Mouse (Mus musculus) ovary, adult 18-20 months (tissue): ENCODE data around the gene Olfr314.
"Not testable (repeated sequence)": the region's sequence is repeated elsewhere in the genome, so short reads cannot be mapped to it uniquely, and the experiment has no call there.

Experiments
- DNase-seq: peaks from one replicate; pipeline ENCODE4 v3.0.0; 2022; ENCODE audit warnings: low spot score, mixed read lengths

Gene Olfr314

DNA sequence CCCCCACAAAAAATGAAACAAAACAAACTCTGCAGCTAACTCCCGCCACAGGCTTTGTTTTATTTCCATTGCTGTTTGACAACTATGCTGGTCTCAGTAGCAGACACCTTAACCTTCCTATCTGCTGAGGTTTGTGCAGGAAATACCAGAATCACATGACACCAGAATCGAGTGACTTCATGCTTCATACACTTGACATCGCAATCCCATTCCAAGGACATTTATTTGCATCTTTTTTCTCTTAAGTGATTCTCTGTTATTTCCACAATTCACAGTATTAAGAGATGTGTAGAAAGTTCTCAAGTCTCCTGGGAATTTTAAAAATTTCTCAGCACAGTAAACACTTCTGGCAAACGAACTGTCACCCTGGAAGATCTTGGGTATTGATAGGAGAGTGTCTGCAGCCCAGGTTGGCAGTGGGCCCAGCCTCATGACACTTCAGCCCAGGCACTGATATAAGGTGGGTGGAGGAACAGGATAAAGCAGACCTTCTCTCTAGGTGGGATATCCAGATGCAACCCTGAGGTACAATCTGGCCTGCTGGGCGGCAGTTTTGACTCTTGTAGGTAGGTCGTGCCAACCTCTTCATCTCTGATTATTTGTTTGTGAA is at the start of gene Olfr314:
Olfr314 (plus strand) TSS at position 473 of the 610 bp plus-strand sequence.
- no peak for DNase-seq

DNA sequence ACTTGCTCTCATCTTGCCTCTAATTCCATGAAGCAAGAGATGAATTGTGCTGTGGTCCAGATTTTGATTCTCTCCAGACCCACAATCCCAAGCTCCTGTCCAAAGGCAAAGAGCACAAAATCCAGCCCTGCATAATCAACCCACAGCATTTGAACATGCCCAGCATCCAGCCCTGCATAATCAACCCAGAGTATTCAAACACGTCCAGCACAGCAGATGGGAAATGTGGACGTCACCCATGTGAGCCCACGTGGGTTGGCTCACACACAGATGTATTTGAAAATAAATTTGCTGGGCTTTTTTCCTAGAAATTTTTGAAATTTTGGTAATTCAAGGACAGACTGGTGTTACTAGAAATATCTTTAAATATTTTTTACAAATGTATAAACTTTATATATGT is 49.4 kb upstream of the Olfr314 start:
- DNase-seq, result no peak

DNA sequence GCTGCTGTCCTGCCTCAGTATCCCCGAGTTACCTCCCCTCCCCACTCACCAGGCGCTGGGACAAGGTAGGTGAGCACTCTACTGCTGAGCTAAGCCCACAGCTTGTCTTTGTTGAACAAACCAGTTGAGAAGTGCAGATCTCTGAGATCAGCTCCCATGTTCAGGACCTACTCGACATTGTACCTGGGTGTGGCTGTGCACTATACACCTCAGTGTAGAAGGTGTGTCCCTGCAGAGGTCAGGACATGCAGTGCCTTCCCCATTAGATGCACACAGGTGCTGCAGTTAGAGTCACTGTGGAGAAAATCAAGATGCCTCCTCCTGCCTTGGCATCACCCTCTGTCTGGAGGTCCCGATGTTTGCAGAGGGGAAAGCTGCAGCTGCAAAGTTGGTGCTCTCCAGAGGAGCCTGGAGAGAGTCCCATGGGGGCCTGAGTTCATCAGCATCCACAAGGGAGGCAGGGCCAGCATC is 43.9 kb upstream of the Olfr314 start, which contains the start of gene Olfr317:
Olfr317 (minus strand) TSS at position 421 of the 471 bp plus-strand sequence.
- no peak for DNase-seq

DNA sequence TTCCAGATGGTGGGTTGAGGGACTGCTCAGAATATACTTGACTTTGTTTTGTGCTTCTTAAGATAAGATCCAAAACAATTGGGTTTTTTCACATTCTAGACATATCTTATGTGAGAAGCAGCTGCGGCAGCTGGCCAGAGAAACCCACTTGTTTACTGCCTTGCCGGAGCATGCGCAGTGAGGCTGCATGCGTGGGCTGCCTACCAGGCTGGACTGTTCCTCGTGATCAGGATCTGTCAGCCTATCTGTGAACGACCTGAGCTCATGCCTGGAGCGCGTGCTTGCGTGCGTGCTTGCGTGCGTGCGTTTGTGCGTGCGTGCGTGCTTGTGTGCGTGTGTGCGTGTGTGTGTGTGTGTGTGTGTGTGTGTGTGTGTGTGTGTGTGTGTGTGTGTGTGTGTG is 31.7 kb upstream of the Olfr314 start:
- DNase-seq, result peak; percentile 26

DNA sequence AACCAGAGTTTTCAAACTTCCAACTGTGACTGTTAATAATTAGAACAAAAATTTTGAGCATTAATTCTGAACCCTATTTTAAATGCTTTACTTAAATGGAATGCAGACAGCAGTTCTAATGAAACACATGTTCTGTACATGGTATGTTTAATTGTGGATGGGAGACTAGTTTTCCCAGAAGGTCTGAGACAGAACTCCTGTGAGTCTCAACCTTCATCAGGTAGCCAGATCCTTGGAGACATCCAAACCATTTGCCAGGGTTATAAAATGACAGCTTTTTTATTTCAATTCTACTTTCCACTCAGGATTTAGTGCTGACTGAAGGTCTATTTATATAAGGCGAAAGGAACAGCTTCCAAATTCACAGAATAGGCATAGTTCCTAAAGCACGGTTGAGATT is 30.3 kb upstream of the Olfr314 start, which contains the start of gene Olfr316:
Olfr316 (plus strand) TSS at position 301 of the 400 bp plus-strand sequence.
- DNase-seq, result no peak

DNA sequence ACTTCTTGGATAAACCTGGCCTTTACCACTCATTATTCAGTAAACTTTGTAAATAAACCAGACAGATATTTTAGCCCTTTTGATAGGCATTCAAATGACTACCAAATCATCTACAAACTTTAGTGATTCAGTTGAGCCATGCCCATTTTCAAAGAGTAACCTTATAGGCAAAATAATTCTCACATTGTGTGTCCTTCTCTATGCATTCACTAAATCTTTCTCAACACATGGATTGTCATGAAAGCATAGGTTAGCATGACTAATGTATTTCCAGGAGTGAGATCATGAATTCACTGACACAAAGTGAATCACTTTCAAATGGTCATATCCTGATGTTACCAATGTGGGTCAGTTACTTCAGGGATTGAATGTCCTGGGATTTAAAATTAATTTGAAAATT is 9.9 kb upstream of the Olfr314 start, which contains the start of gene Olfr315:
Olfr315 (plus strand) TSS at position 301 of the 400 bp plus-strand sequence.
- DNase-seq, result no peak

DNA sequence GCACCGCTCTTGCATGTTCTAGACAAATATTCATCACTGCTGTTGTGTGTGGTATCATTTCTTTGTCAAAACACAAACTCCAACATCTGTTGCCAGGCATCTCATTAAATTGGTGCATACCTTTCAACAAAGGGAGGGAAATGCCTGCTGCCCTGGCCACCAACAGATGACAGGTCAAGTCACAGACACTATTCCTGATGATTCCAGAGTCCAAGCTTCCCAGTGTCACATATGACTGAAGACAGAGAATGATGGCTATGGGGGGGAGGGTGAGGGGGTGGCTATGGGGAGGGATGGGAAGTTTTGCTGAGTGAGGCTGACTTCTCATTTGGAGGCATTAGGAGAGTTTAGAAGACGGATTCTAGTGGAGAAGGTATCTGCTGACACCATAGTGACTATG is 1.4 kb downstream of the Olfr314 start:
- no peak for DNase-seq

DNA sequence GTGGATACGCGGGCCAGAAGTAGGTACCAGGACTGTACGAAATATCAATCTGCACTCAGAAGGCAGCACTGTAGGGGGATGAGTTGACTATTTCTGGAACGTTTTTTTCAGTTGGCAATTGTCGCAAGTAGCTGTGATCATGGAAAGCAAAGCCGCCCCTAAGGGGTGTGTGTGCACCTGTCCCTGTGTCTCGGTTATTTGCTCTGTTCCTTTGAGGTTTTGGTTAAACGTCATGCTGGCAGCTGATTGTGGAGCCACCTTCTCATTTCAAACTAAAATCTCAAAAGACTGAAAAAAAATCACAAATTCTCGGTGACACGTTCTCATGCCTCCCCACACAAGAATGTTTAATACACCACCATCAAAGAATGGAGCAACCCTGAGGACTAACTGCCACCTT is 4.9 kb downstream of the Olfr314 start:
- DNase-seq, result no peak

DNA sequence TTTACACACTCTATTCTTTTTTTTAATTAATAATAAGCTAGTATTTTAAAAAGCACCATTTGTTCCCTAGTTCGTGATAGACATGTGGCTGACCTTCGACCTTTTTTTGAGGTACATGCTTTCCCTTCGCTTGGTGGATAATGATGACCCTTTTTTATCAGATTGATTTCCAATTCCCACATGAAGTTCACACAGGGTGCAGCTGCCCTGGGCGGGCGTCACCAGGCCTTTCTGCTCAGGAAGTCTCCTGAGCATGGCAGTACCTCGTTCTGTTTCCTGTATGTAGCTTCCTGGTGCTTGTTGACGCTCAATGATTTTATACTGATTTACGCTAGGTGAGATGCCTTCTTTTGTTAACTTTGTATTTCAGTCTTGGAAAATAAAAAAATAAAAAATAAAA is 5.6 kb downstream of the Olfr314 start:
- DNase-seq, result no peak

DNA sequence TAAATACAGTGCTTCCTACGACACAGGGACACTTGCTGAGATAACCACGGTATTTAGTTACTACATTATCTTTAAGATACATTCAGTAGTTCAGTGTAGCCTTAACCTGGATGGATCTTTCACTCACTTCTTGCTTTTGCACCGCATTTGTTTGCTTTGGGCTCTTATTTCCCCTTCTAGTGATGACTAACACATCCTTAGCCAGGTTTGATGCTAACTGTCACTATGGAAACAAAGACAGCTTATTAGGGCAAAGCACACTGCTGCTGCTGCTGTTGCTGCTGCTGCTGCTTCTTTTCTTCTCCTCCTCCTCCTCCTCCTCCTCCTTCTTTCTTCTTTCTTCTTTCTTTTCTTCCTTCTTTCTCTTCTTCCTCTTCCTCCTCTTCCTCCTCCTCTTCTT is 6.8 kb downstream of the Olfr314 start:
- no peak for DNase-seq

DNA sequence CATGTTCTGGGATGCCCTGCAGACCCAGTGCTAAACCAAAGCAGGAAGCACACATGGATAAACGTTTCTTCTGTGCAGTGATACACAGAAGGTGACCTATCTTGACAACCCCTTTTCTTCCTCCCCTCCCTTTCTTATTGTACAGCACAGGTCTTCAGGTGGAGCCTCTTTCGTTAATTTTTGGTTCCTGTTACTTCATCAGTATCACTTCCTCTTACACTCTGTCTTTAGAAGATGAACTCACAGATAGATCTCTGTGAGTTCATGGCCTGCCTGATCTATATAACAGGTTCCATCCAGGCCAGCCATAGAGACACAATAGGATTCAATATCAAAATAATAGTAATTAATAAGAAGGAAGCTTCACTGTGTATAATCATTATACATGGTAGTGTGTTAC is 7.3 kb downstream of the Olfr314 start:
- no peak for DNase-seq

DNA sequence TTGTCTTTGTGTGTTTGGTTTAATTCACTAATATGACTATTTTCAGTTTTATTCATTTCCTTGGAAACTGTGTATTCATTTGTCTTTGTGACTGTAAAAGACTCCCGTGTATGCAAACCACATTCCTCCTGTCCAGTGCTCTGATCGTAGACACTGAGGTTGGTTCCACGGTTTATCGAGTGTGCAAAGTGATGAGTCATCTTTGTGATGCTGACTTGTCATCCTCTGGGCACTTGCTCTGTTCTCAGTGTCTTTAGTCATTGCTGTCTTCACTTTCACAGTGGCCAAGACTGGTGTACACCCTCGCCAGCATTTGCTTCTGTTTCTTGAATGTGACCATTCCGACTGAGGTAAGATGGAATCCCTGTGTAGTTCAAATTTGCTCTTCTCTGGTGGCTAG is 7.9 kb downstream of the Olfr314 start:
- no peak for DNase-seq

DNA sequence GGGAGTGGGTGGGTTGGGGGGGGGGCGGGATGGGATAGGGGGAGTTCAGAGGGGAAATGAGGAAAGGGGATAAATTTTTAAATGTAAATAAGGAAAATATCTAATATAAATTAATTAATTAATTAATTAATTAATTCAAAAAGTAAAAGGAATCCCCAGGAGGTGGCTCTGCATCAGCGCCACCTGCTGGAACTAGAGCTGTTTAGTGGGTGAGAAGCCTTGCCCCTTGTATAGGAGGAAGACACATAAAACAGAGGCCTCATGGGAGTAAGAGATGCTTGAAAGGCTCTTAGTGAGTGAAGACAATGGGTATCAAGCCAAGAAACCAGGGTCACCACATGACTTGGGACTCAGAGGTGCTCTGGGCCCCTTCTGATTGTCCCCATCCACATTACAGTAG is 13.1 kb downstream of the Olfr314 start:
- DNase-seq, result no peak

DNA sequence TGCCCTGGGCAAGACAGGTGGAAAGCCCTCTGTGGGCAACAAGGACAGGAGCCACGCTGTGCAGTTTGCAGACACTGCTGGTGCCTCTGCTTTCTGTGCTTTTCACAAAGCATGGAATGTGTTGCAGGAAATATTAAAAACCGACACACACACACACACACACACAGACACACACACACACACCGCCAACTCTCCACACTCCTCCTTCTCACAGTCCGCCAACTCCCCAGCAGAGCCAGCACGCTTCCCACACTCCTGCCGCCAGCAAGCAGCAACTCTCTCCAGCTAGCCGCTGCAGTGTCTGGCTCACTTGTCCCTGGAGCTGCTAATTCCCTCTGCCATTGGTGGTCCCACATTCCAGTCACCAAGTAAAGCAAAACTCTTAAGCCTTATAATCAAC is 14.1 kb downstream of the Olfr314 start:
- no peak for DNase-seq

DNA sequence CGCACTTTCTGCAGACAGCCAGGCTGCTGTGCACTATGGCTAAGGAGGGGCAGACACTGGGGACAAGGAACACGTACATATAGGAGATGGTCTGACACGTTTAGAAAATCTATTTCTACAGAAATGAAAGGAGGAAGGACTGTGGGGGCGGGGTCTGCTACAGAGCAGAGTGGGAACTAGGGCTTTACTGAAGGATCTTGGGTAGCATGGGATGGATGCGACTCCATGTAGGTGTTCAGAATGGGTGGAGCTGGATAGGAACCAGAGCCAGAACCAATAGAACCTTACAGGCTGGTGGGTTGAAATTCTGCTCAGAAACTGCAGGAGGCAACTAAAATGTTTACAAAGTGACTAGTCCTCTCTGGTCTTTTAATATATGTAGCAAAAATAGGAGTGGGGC is 17.0 kb downstream of the Olfr314 start:
- no peak for DNase-seq

DNA sequence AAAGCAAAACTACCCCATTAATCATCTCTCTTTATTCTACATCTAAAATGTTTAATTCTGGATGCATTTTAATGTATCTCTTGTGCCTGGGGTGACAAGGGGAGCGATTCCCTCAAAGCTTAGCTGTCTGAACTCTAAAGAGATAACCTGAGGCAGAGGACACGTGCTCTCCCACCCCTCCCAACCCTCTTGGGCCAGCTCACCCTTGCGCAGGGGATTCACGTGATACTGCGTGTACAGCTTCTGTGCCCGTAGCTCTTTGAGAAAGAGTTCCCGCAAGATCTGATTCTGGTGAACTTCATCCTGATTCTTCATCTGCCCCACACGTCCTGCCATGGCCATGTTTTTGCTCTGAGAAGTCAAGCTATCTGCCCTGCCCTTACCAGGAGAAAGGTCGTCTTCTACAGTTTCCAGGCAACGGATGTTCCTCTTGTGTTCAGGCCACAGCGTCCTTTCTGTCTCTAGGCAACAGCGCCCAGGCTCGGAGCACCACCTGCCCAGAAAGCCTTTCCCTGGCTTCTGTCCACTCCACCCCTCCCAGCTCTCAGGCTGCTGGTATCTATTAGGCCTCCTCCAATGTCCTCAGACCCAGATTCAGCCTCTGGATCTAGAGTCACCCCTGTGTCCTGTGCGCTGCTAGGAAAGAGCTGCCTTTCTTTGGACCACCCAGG is 18.9 kb downstream of the Olfr314 start, which contains the start of gene Fam183b:
Fam183b (minus strand) TSS at position 403 of the 671 bp plus-strand sequence.
- peak; percentile 26 for DNase-seq

DNA sequence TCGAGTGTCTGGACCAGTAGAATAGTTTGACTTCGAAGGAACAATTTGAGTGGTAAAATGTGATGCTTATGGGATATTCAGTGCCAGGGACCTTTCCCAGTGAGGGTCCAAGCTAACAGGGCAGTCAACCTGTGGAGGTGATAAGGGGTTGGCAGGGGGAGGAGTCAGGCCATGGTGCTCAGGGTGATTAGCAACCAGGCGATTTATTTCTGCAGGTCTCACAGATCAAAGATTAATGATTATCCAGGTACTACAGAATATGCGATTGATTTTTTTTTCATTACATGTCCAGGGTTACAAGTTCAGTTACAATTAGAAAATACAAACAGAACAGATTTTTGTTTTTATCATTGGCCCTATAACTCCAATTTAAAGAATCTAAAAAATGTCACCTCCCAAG is 21.1 kb downstream of the Olfr314 start:
- no peak for DNase-seq

DNA sequence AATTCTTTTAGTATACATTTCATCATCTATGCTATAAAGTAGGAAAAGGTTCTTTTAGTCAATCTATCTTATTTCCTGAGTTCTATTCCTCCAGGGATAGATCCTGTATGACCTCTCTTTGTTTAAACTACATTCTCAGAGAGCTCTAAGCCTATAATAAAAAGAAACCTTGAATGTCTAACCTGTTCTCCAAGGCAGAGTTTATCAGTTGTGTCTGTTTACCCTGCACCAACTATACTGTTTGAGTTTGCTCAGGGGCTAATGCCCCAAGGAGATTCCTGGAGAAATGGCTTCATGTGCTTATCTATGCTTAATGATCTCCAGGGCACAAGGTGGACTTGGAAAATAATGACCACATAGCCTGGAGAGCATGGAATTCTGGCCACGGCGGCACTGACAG is 21.6 kb downstream of the Olfr314 start:
- no peak for DNase-seq

DNA sequence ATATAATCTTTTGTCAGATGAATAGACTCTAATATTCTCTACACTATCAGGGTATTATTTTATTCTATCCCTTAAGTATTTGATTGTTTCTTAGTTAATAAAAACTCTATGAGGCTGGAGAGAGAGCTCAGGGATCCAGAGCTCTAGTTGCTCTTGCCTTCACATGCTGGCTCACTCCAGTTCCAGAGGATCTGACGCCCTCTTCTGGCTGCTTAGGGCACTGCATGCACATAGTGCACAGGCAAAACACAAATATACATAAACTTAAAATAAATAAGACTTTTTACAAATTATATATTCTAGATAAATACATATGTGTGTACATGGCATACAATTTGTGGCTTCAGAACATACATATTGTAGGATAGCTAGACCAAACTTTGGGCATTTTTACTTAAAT is 29.2 kb downstream of the Olfr314 start:
- no peak for DNase-seq

DNA sequence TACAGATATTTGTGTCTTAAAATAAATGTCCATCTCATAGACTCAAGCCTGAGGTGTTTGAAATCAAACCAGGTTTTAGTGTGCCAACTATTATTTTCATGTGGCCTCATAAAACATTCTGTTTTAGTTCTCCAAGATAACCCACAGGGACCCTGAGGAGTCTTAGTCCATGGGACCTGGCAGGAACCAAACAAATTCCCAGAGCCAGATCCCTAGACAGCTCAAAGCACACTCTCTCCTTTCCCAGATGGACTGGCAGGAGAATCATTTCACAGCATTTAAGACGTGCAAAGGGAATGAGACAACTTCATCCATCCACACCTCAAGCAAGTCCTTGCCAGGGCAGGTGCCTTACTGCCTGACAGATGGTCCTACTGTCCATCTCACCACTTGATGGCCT is 31.9 kb downstream of the Olfr314 start, which contains the start of gene Olfr313:
Olfr313 (plus strand) TSS at position 301 of the 400 bp plus-strand sequence.
- DNase-seq, result not testable (repeated sequence)

DNA sequence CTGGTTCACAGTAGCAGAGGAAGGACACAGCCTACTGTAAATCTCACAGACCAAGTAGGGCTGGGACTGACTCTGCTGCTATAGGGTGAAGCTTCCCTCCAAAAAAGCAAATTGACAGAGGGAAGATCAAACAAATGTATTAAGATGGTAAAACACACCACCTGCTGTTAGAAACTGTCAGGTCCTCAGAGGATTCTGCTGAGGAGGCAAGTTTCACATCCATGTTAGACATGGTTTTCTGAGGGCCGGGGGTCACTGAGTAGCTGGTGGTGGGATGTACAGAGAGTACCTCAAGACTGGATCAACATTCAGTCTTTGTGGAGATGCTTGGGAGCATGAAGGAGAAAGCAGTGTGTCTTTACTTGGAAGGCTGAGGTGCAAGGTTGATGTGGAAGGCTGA is 32.9 kb downstream of the Olfr314 start:
- DNase-seq, result no peak

DNA sequence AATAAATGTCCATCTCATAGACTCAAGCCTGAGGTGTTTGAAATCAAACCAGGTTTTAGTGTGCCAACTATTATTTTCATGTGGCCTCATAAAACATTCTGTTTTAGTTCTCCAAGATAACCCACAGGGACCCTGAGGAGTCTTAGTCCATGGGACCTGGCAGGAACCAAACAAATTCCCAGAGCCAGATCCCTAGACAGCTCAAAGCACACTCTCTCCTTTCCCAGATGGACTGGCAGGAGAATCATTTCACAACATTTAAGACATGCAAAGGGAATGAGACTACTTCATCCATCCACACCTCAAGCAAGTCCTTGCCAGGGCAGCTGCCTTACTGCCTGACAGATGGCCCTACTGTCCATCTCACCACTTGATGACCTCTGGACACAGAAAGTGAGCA is 46.2 kb downstream of the Olfr314 start, which contains the start of gene Olfr312:
Olfr312 (plus strand) TSS at position 301 of the 400 bp plus-strand sequence.
- DNase-seq, result not testable (repeated sequence)

DNA sequence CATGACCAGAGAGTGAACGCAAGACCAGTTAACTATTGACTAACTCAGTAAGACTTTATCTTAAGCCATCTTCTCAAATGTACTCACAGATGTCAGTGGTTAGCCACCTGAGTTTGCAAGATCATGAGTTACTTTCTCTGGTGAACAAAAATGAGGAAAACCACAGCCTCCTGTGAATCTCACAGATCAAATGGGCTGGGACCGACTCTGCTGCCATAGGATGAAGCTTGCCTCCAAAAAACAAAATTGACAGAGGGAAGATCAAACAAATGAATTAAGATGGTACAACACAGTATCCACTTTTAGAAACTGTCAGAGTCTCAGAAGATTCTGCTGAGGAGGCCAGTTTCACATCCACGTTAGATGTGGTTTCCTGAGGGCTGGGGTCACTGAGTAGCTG is 47.0 kb downstream of the Olfr314 start:
- DNase-seq, result no peak
